ENCODE assay signal across 10 mouse cellular contexts in the genomic region with DNA sequence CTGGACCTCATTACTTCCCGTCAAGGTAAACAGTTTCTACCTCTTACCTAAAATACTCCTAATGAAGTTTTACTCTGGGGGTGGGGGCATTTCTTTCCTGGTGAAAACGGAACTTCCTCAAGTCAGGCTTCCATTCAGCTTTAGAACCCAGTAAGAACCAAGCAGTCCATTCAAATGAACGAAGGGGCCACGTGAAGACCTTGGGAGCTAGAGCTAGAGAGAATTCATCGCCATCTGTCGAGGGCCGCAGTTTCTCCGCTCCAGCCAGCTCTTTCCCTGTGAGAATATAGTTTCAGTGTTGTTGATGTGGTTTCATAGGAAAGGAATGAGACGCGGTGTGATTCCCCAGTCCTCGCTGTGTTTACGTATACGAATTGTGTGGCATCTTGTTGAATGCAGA. TPM values are rescaled to one million over a fixed set of nuclear protein-coding genes. Genes with fewer than 3 reads are reported as not detected.
DNase-seq lines count a peak whose midpoint lies in the region; ATAC-seq and TF ChIP-seq lines count a peak whose summit lies in the region.
"Had no signal": no experiment of that assay in that cellular context is flagged by ENCODE, and none has a peak within 500 bp of the region (broad histone marks: within the 10 kb centered on the region; RNA-seq: fewer than 3 reads in every experiment).

No protein-coding gene starts in this region.

- no peaks in the 10 kb centered on the region for H3K36me3 ChIP-seq in kidney, embryonic 14.5 days (ENCODE audit: control insufficient read depth, insufficient read depth, low read length)
- H3K36me3 ChIP-seq in embryonic facial prominence, embryonic 15.5 days: no peaks in the 10 kb centered on the region
- no peaks in the 10 kb centered on the region for H3K36me3 ChIP-seq in intestine, embryonic 15.5 days
- no peaks in the 10 kb centered on the region for H3K36me3 ChIP-seq in midbrain, postnatal 0 days (ENCODE audit: insufficient read depth, low read length)

- no peaks in the 10 kb centered on the region for H3K4me1 ChIP-seq in kidney, embryonic 14.5 days (ENCODE audit: control insufficient read depth, insufficient read depth, low read length)
- H3K4me1 ChIP-seq in embryonic facial prominence, embryonic 15.5 days: peaks cover 4% of the 10 kb centered on the region; the same call in 1 of the 2 replicates
- H3K4me1 ChIP-seq in intestine, embryonic 15.5 days (replicated peaks): 0 out of 2 replicates have a peak, but pooled peaks cover 3% of the 10 kb centered on the region
- no peaks in the 10 kb centered on the region for H3K4me1 ChIP-seq in midbrain, postnatal 0 days (ENCODE audit: insufficient read depth, low read length)

- no peaks in the 10 kb centered on the region for H3K9me3 ChIP-seq in kidney, embryonic 14.5 days (ENCODE audit: control insufficient read depth, low read length)
- H3K9me3 ChIP-seq in embryonic facial prominence, embryonic 15.5 days (replicated peaks): no peaks in the 10 kb centered on the region
- H3K9me3 ChIP-seq in intestine, embryonic 15.5 days: no peaks in the 10 kb centered on the region
- H3K9me3 ChIP-seq in midbrain, postnatal 0 days (ENCODE audit: low read length): no peaks in the 10 kb centered on the region

- no peaks in the 10 kb centered on the region for H3K27me3 ChIP-seq in kidney, embryonic 14.5 days (ENCODE audit: control insufficient read depth, insufficient read depth, low read length)
- H3K27me3 ChIP-seq in embryonic facial prominence, embryonic 15.5 days: no peaks in the 10 kb centered on the region
- no peaks in the 10 kb centered on the region for H3K27me3 ChIP-seq in intestine, embryonic 15.5 days (replicated peaks)
- no peaks in the 10 kb centered on the region for H3K27me3 ChIP-seq in midbrain, postnatal 0 days (ENCODE audit: insufficient read depth, low read length)

- 56% methylated on average over 13 of the region's 13 CpGs for WGBS in kidney, embryonic 14.5 days
- 45% methylated on average over 13 of the region's 13 CpGs for WGBS in embryonic facial prominence, embryonic 15.5 days
- WGBS in intestine, embryonic 15.5 days: 46% methylated on average over 13 of the region's 13 CpGs
- 53% methylated on average over 13 of the region's 13 CpGs for WGBS in midbrain, postnatal 0 days

- TF ChIP-seq CTCF in midbrain, postnatal 0 days (IDR thresholded peaks at IDR 0.05): no peak

- ATAC-seq in kidney, embryonic 14.5 days (ENCODE audit: low FRiP score, low TSS enrichment): no peak
- ATAC-seq in embryonic facial prominence, embryonic 15.5 days (ENCODE audit: insufficient number of reproducible peaks, low FRiP score, low TSS enrichment, low read depth): no peak
- ATAC-seq in intestine, embryonic 15.5 days: no peak
- no peak for ATAC-seq in midbrain, postnatal 0 days (ENCODE audit: low FRiP score)
- ATAC-seq in monocyte, adult 5-6 weeks (replicated peaks; ENCODE audit: insufficient number of reproducible peaks, low FRiP score, low TSS enrichment, poor library complexity, severe bottlenecking): no peak

- no peak overlapping the region for H3K27ac ChIP-seq in kidney, embryonic 14.5 days (ENCODE audit: low read depth, low read length)
- H3K27ac ChIP-seq in embryonic facial prominence, embryonic 15.5 days (replicated peaks): no peak overlapping the region
- no peak overlapping the region for H3K27ac ChIP-seq in intestine, embryonic 15.5 days
- H3K27ac ChIP-seq in midbrain, postnatal 0 days (ENCODE audit: low read depth, low read length): no peak overlapping the region

- peak overlapping the region; percentile 32 for H3K4me3 ChIP-seq in kidney, embryonic 14.5 days (ENCODE audit: low read length)
- peak overlapping the region; percentile 25 for H3K4me3 ChIP-seq in embryonic facial prominence, embryonic 15.5 days (replicated peaks)
- 0 out of 2 replicates have a peak overlapping the region, but pooled peaks have one; percentile 20 for H3K4me3 ChIP-seq in intestine, embryonic 15.5 days (replicated peaks)
- H3K4me3 ChIP-seq in midbrain, postnatal 0 days (ENCODE audit: low read depth, low read length): 0 out of 2 replicates have a peak overlapping the region, but pooled peaks have one; percentile 10

- no peak for DNase-seq in kidney, adult 18-20 months
- DNase-seq in midbrain, postnatal 0 days (ENCODE audit: low spot score): no peak
- DNase-seq in thymus, postnatal 10 days (ENCODE audit: low spot score in 2 of 2): no peak
- no peak for DNase-seq in layer of hippocampus, postnatal 10 days (ENCODE audit: low spot score in 2 of 2)
- DNase-seq: right cerebral cortex, postnatal 25 days had no signal

- no peak overlapping the region; the same call in 1 of the 2 replicates for H3K9ac ChIP-seq in kidney, embryonic 14.5 days (ENCODE audit: low read depth, low read length)
- 0 out of 2 replicates have a peak overlapping the region, but pooled peaks have one; percentile 6 for H3K9ac ChIP-seq in embryonic facial prominence, embryonic 15.5 days
- no peak overlapping the region for H3K9ac ChIP-seq in intestine, embryonic 15.5 days
- no peak overlapping the region for H3K9ac ChIP-seq in midbrain, postnatal 0 days (replicated peaks; ENCODE audit: low read length, poor library complexity, severe bottlenecking)

- H3K4me2 ChIP-seq in kidney, embryonic 14.5 days (replicated peaks; ENCODE audit: low read depth, low read length): peak overlapping the region; percentile 52
- H3K4me2 ChIP-seq in embryonic facial prominence, embryonic 15.5 days (replicated peaks): peak overlapping the region; percentile 49
- peak overlapping the region; percentile 66 for H3K4me2 ChIP-seq in intestine, embryonic 15.5 days (replicated peaks)
- H3K4me2 ChIP-seq in midbrain, postnatal 0 days (ENCODE audit: low read depth, low read length, poor library complexity, severe bottlenecking): peak overlapping the region; percentile 34; the same call in 1 of the 2 replicates

RNA-seq across cellular contexts. Expression of gene Sox30, which starts 12.0 kb away (rescaled TPM):
- 0.16 TPM in 2 replicates for polyA plus RNA-seq in kidney, embryonic 14.5 days (2014; fragmentation: Nextera tagmentation; extraction: Ambion mirVana)
- 0.20 and 0.23 TPM in 2 replicates for polyA plus RNA-seq in embryonic facial prominence, embryonic 15.5 days (2015; fragmentation: Nextera tagmentation; extraction: Ambion mirVana)
- polyA plus RNA-seq in intestine, embryonic 15.5 days (2015; fragmentation: Nextera tagmentation; extraction: Ambion mirVana): 0.09 and 0.18 TPM in 2 replicates
- 0.16 and 0.47 TPM in 2 replicates for total RNA-seq in midbrain, postnatal 0 days (2014; rRNA removed)
- 0.06 and 0.07 TPM in 2 replicates for polyA plus RNA-seq in midbrain, postnatal 0 days (2015; fragmentation: Nextera tagmentation; extraction: Ambion mirVana)
- not detected in 3 replicates for total RNA-seq in monocyte, adult 5-6 weeks (2017)
- total RNA-seq in layer of hippocampus, postnatal 10 days (2021): under 1 TPM; 0.18 to 0.29 TPM
- total RNA-seq: MEL had no signal

RNA-seq across cellular contexts. Expression of gene Thg1l, which starts 36.8 kb away (rescaled TPM):
- polyA plus RNA-seq in kidney, embryonic 14.5 days (2014; fragmentation: Nextera tagmentation; extraction: Ambion mirVana): 15.9 and 16.6 TPM in 2 replicates
- 12.2 and 13.0 TPM in 2 replicates for polyA plus RNA-seq in embryonic facial prominence, embryonic 15.5 days (2015; fragmentation: Nextera tagmentation; extraction: Ambion mirVana)
- polyA plus RNA-seq in intestine, embryonic 15.5 days (2015; fragmentation: Nextera tagmentation; extraction: Ambion mirVana): 13.3 and 13.4 TPM in 2 replicates
- 11.1 TPM in 2 replicates for total RNA-seq in midbrain, postnatal 0 days (2014; rRNA removed)
- polyA plus RNA-seq in midbrain, postnatal 0 days (2015; fragmentation: Nextera tagmentation; extraction: Ambion mirVana): 8.8 TPM in 2 replicates
- total RNA-seq in monocyte, adult 5-6 weeks (2017): 3.8 to 9.2 TPM (median 6.2 TPM) in 3 replicates
- 10 to 100 TPM; 12.9 to 13.5 TPM for total RNA-seq in layer of hippocampus, postnatal 10 days (2021)

RNA-seq across cellular contexts. Expression of gene Lsm11, which starts 47.4 kb away (rescaled TPM):
- polyA plus RNA-seq in kidney, embryonic 14.5 days (2014; fragmentation: Nextera tagmentation; extraction: Ambion mirVana): 6.0 and 8.8 TPM in 2 replicates
- 5.2 and 5.4 TPM in 2 replicates for polyA plus RNA-seq in embryonic facial prominence, embryonic 15.5 days (2015; fragmentation: Nextera tagmentation; extraction: Ambion mirVana)
- 5.6 and 6.7 TPM in 2 replicates for polyA plus RNA-seq in intestine, embryonic 15.5 days (2015; fragmentation: Nextera tagmentation; extraction: Ambion mirVana)
- 89.2 and 106 TPM in 2 replicates for total RNA-seq in midbrain, postnatal 0 days (2014; rRNA removed)
- polyA plus RNA-seq in midbrain, postnatal 0 days (2015; fragmentation: Nextera tagmentation; extraction: Ambion mirVana): 31.8 and 32.9 TPM in 2 replicates
- total RNA-seq in monocyte, adult 5-6 weeks (2017): 2.2 to 3.4 TPM (median 2.6 TPM) in 3 replicates
- total RNA-seq in layer of hippocampus, postnatal 10 days (2021): 100 to 1,000 TPM; 153 to 154 TPM
